Mouse (Mus musculus) heart, embryonic 12.5 days (tissue): ENCODE measurements around the gene Fetub. TPM values are rescaled to one million over a fixed set of nuclear protein-coding genes. Genes with fewer than 3 reads are reported as not detected.
"Not testable (repeated sequence)": the region's sequence is repeated elsewhere in the genome, so short reads cannot be mapped to it uniquely, and the experiment has no call there.

Experiments
- ATAC-seq: fragments of 200-750 bp; cut with Nextera tagmentation; 2 replicates; pipeline ENCODE4 v1.8.0; 2017; ENCODE audit warnings: moderate TSS enrichment, moderate library complexity; ENCODE audit not compliant: insufficient number of reproducible peaks, low FRiP score
- H3K27ac ChIP-seq: fragments of 300-500 bp; sonication (generic); 2 replicates; pipeline ENCODE4 v1.5.1; 2016; ENCODE audit warnings: mild to moderate bottlenecking, moderate library complexity; ENCODE audit not compliant: poor library complexity, severe bottlenecking
- H3K27me3 ChIP-seq: fragments of 300-500 bp; sonication (generic); replicated peaks from 2 replicates; pipeline ENCODE4 v1.6.1; 2016; ENCODE audit warnings: mild to moderate bottlenecking, moderate library complexity
- H3K36me3 ChIP-seq: fragments of 300-500 bp; sonication (generic); 2 replicates; pipeline ENCODE4 v1.6.1; 2016; ENCODE audit warnings: mild to moderate bottlenecking, moderate library complexity
- H3K4me1 ChIP-seq: fragments of 300-500 bp; sonication (generic); replicated peaks from 2 replicates; pipeline ENCODE4 v1.6.1; 2016; ENCODE audit warnings: mild to moderate bottlenecking
- H3K4me2 ChIP-seq: fragments of 300-500 bp; sonication (generic); 2 replicates; pipeline ENCODE4 v1.6.1; 2016; ENCODE audit warnings: mild to moderate bottlenecking, moderate library complexity
- H3K4me3 ChIP-seq: fragments of 300-500 bp; sonication (generic); 2 replicates; pipeline ENCODE4 v1.5.1; 2016; ENCODE audit warnings: mild to moderate bottlenecking
- H3K9ac ChIP-seq: fragments of 300-500 bp; sonication (generic); 2 replicates; pipeline ENCODE4 v1.6.1; 2016; ENCODE audit warnings: mild to moderate bottlenecking, moderate library complexity
- H3K9me3 ChIP-seq: fragments of 300-500 bp; sonication (generic); replicated peaks from 2 replicates; pipeline ENCODE4 v1.6.1; 2016; ENCODE audit warnings: mild to moderate bottlenecking, moderate library complexity
- WGBS: fragments of 180-500 bp; shearing (Covaris S2); methylation state at CpG from one replicate; pipeline ENCODE4 v1.1.7; 2016; 5-methylcytosine and 5-hydroxymethylcytosine counted together
- polyA plus RNA-seq: library from polyadenylated mRNA; unstranded; fragments of >200 nt; fragmentation: Nextera tagmentation; extraction: Ambion mirVana; gene quantifications from 2 replicates; pipeline ENCODE4 v1.2.1, GENCODE M21; 2016

The Fetub gene
- polyA plus RNA-seq, 1 experiment from 2014 or later = not detected

- Histone ChIP-seq H3K4me2 (no peak overlapping the region), H3K9ac (no peak overlapping the region), H3K4me3 (no peak overlapping the region), H3K27ac (no peak overlapping the region), H3K36me3 (no peaks in the 10 kb centered on the region), H3K27me3 (no peaks in the 10 kb centered on the region), H3K9me3 (peaks cover 6% of the 10 kb centered on the region; the same call in 1 of the 2 replicates), H3K4me1 (no peaks in the 10 kb centered on the region)
- ATAC-seq = no peak
- 67% methylated on average over 8 of the region's 8 CpGs for WGBS
Measured at GRCm38 (mm10) chr16:22939120-22939695, 21.1 kb downstream of the Fetub start.

- not testable (repeated sequence) for H3K27ac ChIP-seq, H3K4me2 ChIP-seq, H3K9ac ChIP-seq, H3K27me3 ChIP-seq, H3K4me1 ChIP-seq, H3K9me3 ChIP-seq, H3K4me3 ChIP-seq, H3K36me3 ChIP-seq, ATAC-seq
Measured at GRCm38 (mm10) chr16:22941825-22942476, 23.8 kb downstream of the Fetub start.

GRCm38 (mm10) chr16:22947371-22947770 is 29.2 kb downstream of the Fetub start:
- Histone ChIP-seq H3K4me2 (no peak overlapping the region), H3K36me3 (no peaks in the 10 kb centered on the region), H3K9me3 (no peaks in the 10 kb centered on the region), H3K27ac (no peak overlapping the region), H3K27me3 (no peaks in the 10 kb centered on the region), H3K4me3 (no peak overlapping the region), H3K4me1 (no peaks in the 10 kb centered on the region; the same call in 1 of the 2 replicates), H3K9ac (no peak overlapping the region)
- ATAC-seq = no peak
- WGBS = 86% methylated on average over 2 of the region's 2 CpGs

GRCm38 (mm10) chr16:22950840-22951395 is 32.8 kb downstream of the Fetub start, which contains the start of gene Hrg:
TSS of gene Hrg (plus strand) at chr16:22951072.
- Histone ChIP-seq H3K27ac (no peak within 1 kb of the TSS), H3K9ac (no peak within 1 kb of the TSS), H3K4me2 (no peak within 1 kb of the TSS), H3K36me3 (no peaks in the 10 kb centered on the region), H3K9me3 (no peaks in the 10 kb centered on the region), H3K27me3 (no peaks in the 10 kb centered on the region), H3K4me3 (no peak within 1 kb of the TSS), H3K4me1 (peaks cover 4% of the 10 kb centered on the region; the same call in 1 of the 2 replicates)
- WGBS = 86% methylated on average over 6 of the region's 6 CpGs
- no peak for ATAC-seq

GRCm38 (mm10) chr16:22953069-22953468 is 34.9 kb downstream of the Fetub start:
- H3K4me3 ChIP-seq = no peak overlapping the region
- H3K4me1 ChIP-seq = peaks cover 4% of the 10 kb centered on the region; the same call in 1 of the 2 replicates
- H3K27me3 ChIP-seq = no peaks in the 10 kb centered on the region
- no peak overlapping the region for H3K9ac ChIP-seq
- 28% methylated on average over 4 of the region's 4 CpGs for WGBS
- no peaks in the 10 kb centered on the region for H3K36me3 ChIP-seq
- no peak for ATAC-seq
- no peak overlapping the region for H3K27ac ChIP-seq
- no peaks in the 10 kb centered on the region for H3K9me3 ChIP-seq
- H3K4me2 ChIP-seq = no peak overlapping the region

- Histone ChIP-seq H3K4me1 (peaks cover 4% of the 10 kb centered on the region; the same call in 1 of the 2 replicates), H3K4me3 (no peak overlapping the region), H3K9me3 (no peaks in the 10 kb centered on the region), H3K27me3 (no peaks in the 10 kb centered on the region), H3K27ac (no peak overlapping the region), H3K9ac (no peak overlapping the region), H3K4me2 (no peak overlapping the region), H3K36me3 (no peaks in the 10 kb centered on the region)
- no peak for ATAC-seq
- WGBS = 68% methylated on average over 13 of the region's 13 CpGs
Measured at GRCm38 (mm10) chr16:22955397-22956084, 37.4 kb downstream of the Fetub start.

GRCm38 (mm10) chr16:22956085-22956439 is 37.9 kb downstream of the Fetub start:
- Histone ChIP-seq H3K4me2 (no peak overlapping the region), H3K4me1 (peaks cover 4% of the 10 kb centered on the region; the same call in 1 of the 2 replicates), H3K9me3 (no peaks in the 10 kb centered on the region), H3K9ac (no peak overlapping the region), H3K27ac (no peak overlapping the region), H3K27me3 (no peaks in the 10 kb centered on the region), H3K36me3 (no peaks in the 10 kb centered on the region), H3K4me3 (no peak overlapping the region)
- WGBS = 80% methylated on average over 11 of the region's 11 CpGs
- no peak for ATAC-seq

- Histone ChIP-seq H3K4me3 (no peak overlapping the region), H3K9me3 (no peaks in the 10 kb centered on the region), H3K27ac (no peak overlapping the region), H3K27me3 (no peaks in the 10 kb centered on the region), H3K4me2 (no peak overlapping the region), H3K4me1 (no peaks in the 10 kb centered on the region), H3K36me3 (no peaks in the 10 kb centered on the region), H3K9ac (no peak overlapping the region)
- no peak for ATAC-seq
- WGBS = 85% methylated on average over 8 of the region's 8 CpGs
Measured at GRCm38 (mm10) chr16:22961073-22961472, 42.9 kb downstream of the Fetub start.

- H3K4me3 ChIP-seq = no peak overlapping the region
- H3K4me1 ChIP-seq = no peaks in the 10 kb centered on the region
- H3K27me3 ChIP-seq = no peaks in the 10 kb centered on the region
- no peaks in the 10 kb centered on the region for H3K36me3 ChIP-seq
- 71% methylated on average over 5 of the region's 5 CpGs for WGBS
- H3K4me2 ChIP-seq = no peak overlapping the region
- H3K9ac ChIP-seq = no peak overlapping the region
- H3K27ac ChIP-seq = no peak overlapping the region
- no peaks in the 10 kb centered on the region for H3K9me3 ChIP-seq
- no peak for ATAC-seq
Measured at GRCm38 (mm10) chr16:22962256-22962655, 44.1 kb downstream of the Fetub start.

GRCm38 (mm10) chr16:22963293-22963692 is 45.2 kb downstream of the Fetub start:
- H3K4me3 ChIP-seq = no peak overlapping the region
- H3K27me3 ChIP-seq = no peaks in the 10 kb centered on the region
- no peak for ATAC-seq

GRCm38 (mm10) chr16:22967383-22968030 is 49.4 kb downstream of the Fetub start:
- no peaks in the 10 kb centered on the region for H3K4me1 ChIP-seq
- ATAC-seq = no peak
- H3K36me3 ChIP-seq = no peaks in the 10 kb centered on the region
- H3K27me3 ChIP-seq = no peaks in the 10 kb centered on the region
- H3K4me2 ChIP-seq = no peak overlapping the region
- 57% methylated on average over 1 of the region's 1 CpGs for WGBS
- no peaks in the 10 kb centered on the region for H3K9me3 ChIP-seq
- no peak overlapping the region for H3K27ac ChIP-seq
- H3K9ac ChIP-seq = no peak overlapping the region
- no peak overlapping the region for H3K4me3 ChIP-seq

More at GRCm38 (mm10) chr16:22963293-22963692, 45.2 kb downstream of the Fetub start:
- Histone ChIP-seq H3K9me3 (no peaks in the 10 kb centered on the region), H3K27ac (no peak overlapping the region), H3K36me3 (no peaks in the 10 kb centered on the region), H3K4me1 (no peaks in the 10 kb centered on the region), H3K9ac (no peak overlapping the region), H3K4me2 (no peak overlapping the region)
